Mouse (Mus musculus): ENCODE measurements around the gene Cxcl2.

- TF ChIP-seq CTCF (IDR thresholded peaks at IDR 0.05; ENCODE audit: extremely low read depth, insufficient read length, insufficient replicate concordance, low read depth, low read length): peak; percentile 60
- peak; percentile 41; the same call in 1 of the 2 replicates for TF ChIP-seq POLR2A (IDR thresholded peaks at IDR 0.05; ENCODE audit: low read depth, low read length)
Measured at GRCm38 (mm10) chr5:90930971-90931851, 27.5 kb downstream of the Cxcl2 start, which contains the start of gene Mthfd2l.

Data from small intestine, adult 2 months (tissue).